ENCODE assay signal across 9 mouse cellular contexts in genomic region chr17:8160969-8161368, GRCm38 (mm10). TPM values are rescaled to one million over a fixed set of nuclear protein-coding genes. Genes with fewer than 3 reads are reported as not detected.
A peak's percentile ranks its signal among the peaks of the same experiment; 100 is the strongest.
DNase-seq lines count a peak whose midpoint lies in the region; TF ChIP-seq lines count a peak whose summit lies in the region.
"Not testable (repeated sequence)": the region's sequence is repeated elsewhere in the genome, so short reads cannot be mapped to it uniquely, and the experiment has no call there.
"Had no signal": no experiment of that assay in that cellular context is flagged by ENCODE, and none has a peak within 500 bp of the region (broad histone marks: within the 10 kb centered on the region; RNA-seq: fewer than 3 reads in every experiment).

No protein-coding gene starts in this region.

- H3K4me1 ChIP-seq in kidney, adult 2 months (ENCODE audit: control insufficient read depth, insufficient read depth, low read length) = not testable (repeated sequence)

- peak; percentile 20 for DNase-seq in R1 (ENCODE audit: low read depth, low spot score)
- DNase-seq in cerebellum, adult 9-10 months = peak; percentile 47
- DNase-seq in gastrocnemius, postnatal 10 days = peak; percentile 16
- DNase-seq in kidney, adult 2 months = peak; percentile 66
- DNase-seq in left cerebral cortex, adult 18-20 months (ENCODE audit: low spot score in 2 of 2) = peak; percentile 47 to 49
- peak; percentile 79 for DNase-seq in lung, postnatal 36 days
- peak; percentile 34 to 45 for DNase-seq in spleen, postnatal 36 days (ENCODE audit: low spot score in 2 of 2)

- H3K36me3 ChIP-seq in kidney, adult 2 months (ENCODE audit: control insufficient read depth, insufficient read depth, low read length) = not testable (repeated sequence)

- H3K4me3 ChIP-seq in kidney, adult 2 months (ENCODE audit: insufficient read depth, low read depth, low read length) = not testable (repeated sequence)

- not testable (repeated sequence) for H3K27ac ChIP-seq in kidney, adult 2 months (ENCODE audit: insufficient read depth, low read depth, low read length)

- WGBS in kidney, adult 2 months = 51% methylated on average over 3 of the region's 3 CpGs

- not testable (repeated sequence) for H3K27me3 ChIP-seq in kidney, adult 2 months (replicated peaks; ENCODE audit: control insufficient read depth, insufficient read depth, low read length)

- peak; percentile 44 for TF ChIP-seq CTCF in kidney, adult 2 months (conservative IDR thresholded peaks at IDR 0.05; ENCODE audit: insufficient read depth, insufficient read length, low read depth, low read length)

- not testable (repeated sequence) for TF ChIP-seq POLR2A in kidney, adult 2 months (IDR thresholded peaks at IDR 0.05; ENCODE audit: low read depth, low read length)

RNA-seq across cellular contexts. Expression of gene Fgfr1op, which starts 4.3 kb away (rescaled TPM):
- 10 to 100 TPM; 13.3 to 15.3 TPM for total RNA-seq in gastrocnemius, postnatal 10 days (2021)
- 3.0 and 4.4 TPM in 2 replicates for polyA plus RNA-seq in kidney, adult 2 months (2012; rRNA removed)
- 10 to 100 TPM; 17.9 to 18.5 TPM for total RNA-seq in left cerebral cortex, adult 18-20 months (2021)

RNA-seq across cellular contexts. Expression of gene Rnaset2a, which starts 13.1 kb away (rescaled TPM):
- 10 to 100 TPM; 15.6 to 19.2 TPM for total RNA-seq in gastrocnemius, postnatal 10 days (2021)
- 90.6 and 121 TPM in 2 replicates for polyA plus RNA-seq in kidney, adult 2 months (2012; rRNA removed)
- total RNA-seq in left cerebral cortex, adult 18-20 months (2021) = 1 to 10 TPM; 4.9 to 6.7 TPM

RNA-seq across cellular contexts. Expression of gene Gm49673, which starts 13.4 kb away (rescaled TPM):
- total RNA-seq in gastrocnemius, postnatal 10 days (2021) = under 1 TPM; 0.23 to 0.26 TPM
- polyA plus RNA-seq in kidney, adult 2 months (2012; rRNA removed) = 0.30 and 1.0 TPM in 2 replicates
- under 1 TPM; 0.26 to 0.58 TPM for total RNA-seq in left cerebral cortex, adult 18-20 months (2021)
- polyA plus RNA-seq: heart, embryonic 16.5 days; lung, embryonic 16.5 days had no signal

Comparison
In these comparisons a context has a peak if more than half of its experiments do, and no peak if none do; other contexts are left out.
1. DNase-seq: peak in every context shown above with its lines; median percentile 79 in lung, postnatal 36 days; 66 in kidney, adult 2 months; 48 in left cerebral cortex, adult 18-20 months; 47 in cerebellum, adult 9-10 months; 40 in spleen, postnatal 36 days; 20 in R1; 16 in gastrocnemius, postnatal 10 days.